In genomic region chr6:6335251-6335650, GRCm38 (mm10) we compare ENCODE assay signal across 20 mouse cellular contexts.
DNase-seq lines count a peak whose midpoint lies in the region; ATAC-seq and TF ChIP-seq lines count a peak whose summit lies in the region.
"Had no signal": no experiment of that assay in that cellular context is flagged by ENCODE, and none has a peak within 500 bp of the region (broad histone marks: within the 10 kb centered on the region; RNA-seq: fewer than 3 reads in every experiment).

No protein-coding gene starts in this region.

- H3K9ac ChIP-seq in forebrain, embryonic 14.5 days (ENCODE audit: low read length) = no peak overlapping the region
- no peak overlapping the region for H3K9ac ChIP-seq in forebrain, postnatal 0 days
- H3K9ac ChIP-seq in midbrain, embryonic 12.5 days (replicated peaks) = no peak overlapping the region
- no peak overlapping the region for H3K9ac ChIP-seq in neural tube, embryonic 13.5 days
- H3K9ac ChIP-seq: lung, embryonic 14.5 days had no signal

- H3K27ac ChIP-seq in forebrain, embryonic 14.5 days (ENCODE audit: low read depth, low read length) = no peak overlapping the region
- H3K27ac ChIP-seq in forebrain, postnatal 0 days (ENCODE audit: low read depth, low read length) = no peak overlapping the region
- H3K27ac ChIP-seq in midbrain, embryonic 12.5 days (replicated peaks) = no peak overlapping the region
- no peak overlapping the region for H3K27ac ChIP-seq in midbrain, embryonic 10.5 days (replicated peaks)
- H3K27ac ChIP-seq in neural tube, embryonic 13.5 days (replicated peaks) = no peak overlapping the region
- H3K27ac ChIP-seq: heart, embryonic 10.5 days had no signal

- peak; percentile 22 for DNase-seq in forebrain, embryonic 14.5 days (ENCODE audit: low spot score)
- no peak for DNase-seq in forebrain, postnatal 0 days
- DNase-seq in midbrain, embryonic 10.5 days (ENCODE audit: low spot score) = no peak
- DNase-seq in layer of hippocampus, adult 8-10 months (ENCODE audit: low spot score in 2 of 2) = peak; percentile 6 to 9
- DNase-seq in adrenal gland, postnatal 10 days = no peak
- DNase-seq in thymus, postnatal 4 days = no peak
- DNase-seq: adrenal gland, postnatal 25 days; cerebellum, adult 9-10 months; gastrocnemius, postnatal 14 days; heart, postnatal 10 days; kidney, adult 8-10 months; liver; lung, embryonic 14.5 days; lung, postnatal 4 days; thymus, postnatal 36 days had no signal

- no peak overlapping the region for H3K4me2 ChIP-seq in forebrain, embryonic 14.5 days (ENCODE audit: low read length)
- H3K4me2 ChIP-seq in forebrain, postnatal 0 days (ENCODE audit: low read depth) = no peak overlapping the region
- H3K4me2 ChIP-seq in midbrain, embryonic 12.5 days (replicated peaks) = no peak overlapping the region
- H3K4me2 ChIP-seq in neural tube, embryonic 13.5 days = no peak overlapping the region
- H3K4me2 ChIP-seq: lung, embryonic 14.5 days had no signal

- no peaks in the 10 kb centered on the region for H3K36me3 ChIP-seq in forebrain, embryonic 14.5 days (ENCODE audit: control insufficient read depth, insufficient read depth, low read length)
- no peaks in the 10 kb centered on the region for H3K36me3 ChIP-seq in forebrain, postnatal 0 days (ENCODE audit: insufficient read depth)
- H3K36me3 ChIP-seq in midbrain, embryonic 12.5 days = no peaks in the 10 kb centered on the region
- H3K36me3 ChIP-seq in midbrain, embryonic 10.5 days = no peaks in the 10 kb centered on the region
- H3K36me3 ChIP-seq in neural tube, embryonic 13.5 days = no peaks in the 10 kb centered on the region
- H3K36me3 ChIP-seq: heart, embryonic 10.5 days had no signal

- 67% methylated on average over 8 of the region's 8 CpGs for WGBS in forebrain, embryonic 14.5 days
- 56% methylated on average over 8 of the region's 8 CpGs for WGBS in forebrain, postnatal 0 days
- WGBS in midbrain, embryonic 12.5 days = 68% methylated on average over 8 of the region's 8 CpGs
- 81% methylated on average over 8 of the region's 8 CpGs for WGBS in midbrain, embryonic 10.5 days
- 31% methylated on average over 8 of the region's 8 CpGs for WGBS in neural tube, embryonic 13.5 days

- no peak overlapping the region for H3K4me3 ChIP-seq in forebrain, embryonic 14.5 days (ENCODE audit: low read depth, low read length)
- H3K4me3 ChIP-seq in forebrain, postnatal 0 days (ENCODE audit: low read depth, low read length) = no peak overlapping the region
- H3K4me3 ChIP-seq in midbrain, embryonic 12.5 days = no peak overlapping the region
- no peak overlapping the region for H3K4me3 ChIP-seq in midbrain, embryonic 10.5 days
- H3K4me3 ChIP-seq in neural tube, embryonic 13.5 days = no peak overlapping the region
- H3K4me3 ChIP-seq: heart, embryonic 10.5 days had no signal

- no peak for TF ChIP-seq CTCF in forebrain, postnatal 0 days (IDR thresholded peaks at IDR 0.05; ENCODE audit: low read depth)

- no peaks in the 10 kb centered on the region for H3K4me1 ChIP-seq in forebrain, embryonic 14.5 days (ENCODE audit: control insufficient read depth, insufficient read depth, low read length)
- H3K4me1 ChIP-seq in forebrain, postnatal 0 days (ENCODE audit: insufficient read depth) = no peaks in the 10 kb centered on the region
- no peaks in the 10 kb centered on the region for H3K4me1 ChIP-seq in midbrain, embryonic 12.5 days
- no peaks in the 10 kb centered on the region for H3K4me1 ChIP-seq in midbrain, embryonic 10.5 days
- no peaks in the 10 kb centered on the region for H3K4me1 ChIP-seq in neural tube, embryonic 13.5 days (replicated peaks)
- H3K4me1 ChIP-seq: heart, embryonic 10.5 days had no signal

- peak; percentile 54; the same call in 1 of the 2 replicates for ATAC-seq in forebrain, embryonic 14.5 days
- ATAC-seq in forebrain, postnatal 0 days = no peak; the same call in 1 of the 2 replicates
- peak; percentile 78 for ATAC-seq in midbrain, embryonic 12.5 days (ENCODE audit: low FRiP score, low read depth)
- 0 out of 2 replicates have a peak, but pooled peaks have one; percentile 69 for ATAC-seq in neural tube, embryonic 13.5 days (ENCODE audit: low read depth)
- ATAC-seq: activated CD4-positive, CD25-positive, alpha-beta regulatory T cell, adult 4 months; Patski had no signal

- no peaks in the 10 kb centered on the region for H3K9me3 ChIP-seq in forebrain, embryonic 14.5 days (replicated peaks; ENCODE audit: control insufficient read depth, low read length)
- H3K9me3 ChIP-seq in forebrain, postnatal 0 days (ENCODE audit: low read length) = no peaks in the 10 kb centered on the region
- no peaks in the 10 kb centered on the region for H3K9me3 ChIP-seq in midbrain, embryonic 12.5 days
- H3K9me3 ChIP-seq in midbrain, embryonic 10.5 days (replicated peaks) = no peaks in the 10 kb centered on the region
- peaks cover 3% of the 10 kb centered on the region; the same call in 1 of the 2 replicates for H3K9me3 ChIP-seq in neural tube, embryonic 13.5 days
- H3K9me3 ChIP-seq: heart, embryonic 10.5 days had no signal

- H3K27me3 ChIP-seq in forebrain, embryonic 14.5 days (replicated peaks; ENCODE audit: control insufficient read depth, insufficient read depth, low read length) = no peaks in the 10 kb centered on the region
- no peaks in the 10 kb centered on the region for H3K27me3 ChIP-seq in forebrain, postnatal 0 days (ENCODE audit: insufficient read depth, low read length)
- H3K27me3 ChIP-seq in midbrain, embryonic 12.5 days = no peaks in the 10 kb centered on the region
- no peaks in the 10 kb centered on the region for H3K27me3 ChIP-seq in midbrain, embryonic 10.5 days (ENCODE audit: low read depth, poor library complexity, severe bottlenecking)
- no peaks in the 10 kb centered on the region for H3K27me3 ChIP-seq in neural tube, embryonic 13.5 days
- H3K27me3 ChIP-seq: Patski had no signal

Comparison
In these comparisons a context has a peak if more than half of its experiments do, and no peak if none do; other contexts are left out.
1. DNase-seq: peak in forebrain, embryonic 14.5 days (single experiment) and layer of hippocampus, adult 8-10 months (2 of 2); none in forebrain, postnatal 0 days (single experiment), midbrain, embryonic 10.5 days (single experiment), adrenal gland, postnatal 10 days (single experiment) and thymus, postnatal 4 days (single experiment).